Mouse (Mus musculus) ES-Bruce4 (cell line): Measurements from ENCODE around the gene Hnrnph3. TPM values are rescaled to one million over a fixed set of nuclear protein-coding genes. Genes with fewer than 3 reads are reported as not detected.

Source experiments
- H3K27ac ChIP-seq: 2 replicates; pipeline ENCODE4 v1.5.1; 2012; ENCODE audit warnings: low read length, inconsistent platforms; ENCODE audit not compliant: insufficient read depth
- H3K27me3 ChIP-seq: 2 replicates; pipeline ENCODE4 v1.6.1; 2012; ENCODE audit warnings: mild to moderate bottlenecking, low read length, inconsistent platforms; ENCODE audit not compliant: control insufficient read depth, poor library complexity, insufficient read depth, severe bottlenecking
- H3K36me3 ChIP-seq: 2 replicates; pipeline ENCODE4 v1.6.1; 2012; ENCODE audit warnings: inconsistent platforms, mild to moderate bottlenecking, low read length, moderate library complexity; ENCODE audit not compliant: control insufficient read depth, poor library complexity, insufficient read depth, severe bottlenecking
- H3K4me1 ChIP-seq: one replicate; pipeline ENCODE4 v1.8.1; 2011; ENCODE audit warnings: low read length; ENCODE audit not compliant: control insufficient read depth, insufficient read depth
- H3K4me3 ChIP-seq: 2 replicates; pipeline ENCODE4 v1.5.1; 2011; ENCODE audit warnings: low read depth, mild to moderate bottlenecking, low read length
- H3K9ac ChIP-seq: 2 replicates; pipeline ENCODE4 v1.6.1; 2012; ENCODE audit warnings: low read depth, mild to moderate bottlenecking, inconsistent platforms; ENCODE audit not compliant: poor library complexity, severe bottlenecking
- H3K9me3 ChIP-seq: replicated peaks from 2 replicates; pipeline ENCODE4 v1.6.1; 2012; ENCODE audit warnings: mild to moderate bottlenecking, low read length, inconsistent platforms; ENCODE audit not compliant: control insufficient read depth, poor library complexity, insufficient read depth, severe bottlenecking
- CTCF ChIP-seq: IDR thresholded peaks from one replicate; pipeline ENCODE4 v1.8.1; 2011; ENCODE audit warnings: low read depth, low read length
- EP300 ChIP-seq: IDR thresholded peaks from 2 replicates; pipeline ENCODE4 v1.6.1; 2011; ENCODE audit warnings: low read depth, low read length; ENCODE audit not compliant: insufficient read depth
- POLR2A ChIP-seq: IDR thresholded peaks from one replicate; pipeline ENCODE4 v1.8.1; 2011; ENCODE audit warnings: low read length; ENCODE audit not compliant: insufficient read depth
- polyA plus RNA-seq: library from polyadenylated mRNA; stranded (reverse); fragments of >200 nt; gene quantifications from 2 replicates; pipeline ENCODE4 v1.2.4, GENCODE M21; 2011; ENCODE audit warnings: low read depth; ENCODE audit not compliant: missing spikeins, insufficient read depth, insufficient read length

Hnrnph3 gene
- polyA plus RNA-seq, 1 experiment: 135 TPM

GRCm38 (mm10) chr10:63053007-63053406, 29.0 kb upstream of the Hnrnph3 start:
- Histone ChIP-seq H3K27me3 (no peaks in the 10 kb centered on the region), H3K4me1 (no peaks in the 10 kb centered on the region), H3K9me3 (no peaks in the 10 kb centered on the region), H3K27ac (no peak overlapping the region), H3K36me3 (no peaks in the 10 kb centered on the region), H3K4me3 (no peak overlapping the region), H3K9ac (no peak overlapping the region)
- no peak for TF ChIP-seq EP300
- TF ChIP-seq POLR2A: no peak
- TF ChIP-seq CTCF: no peak

- Histone ChIP-seq H3K4me1 (no peaks in the 10 kb centered on the region), H3K9me3 (no peaks in the 10 kb centered on the region), H3K27ac (no peak overlapping the region), H3K9ac (no peak overlapping the region), H3K36me3 (no peaks in the 10 kb centered on the region), H3K4me3 (no peak overlapping the region), H3K27me3 (no peaks in the 10 kb centered on the region)
- TF ChIP-seq CTCF (no peak), POLR2A (no peak), EP300 (no peak)
These were observed 28.0 kb upstream of the Hnrnph3 start for GRCm38 (mm10) chr10:63052011-63052410.

- no peak for TF ChIP-seq CTCF
- TF ChIP-seq POLR2A: no peak
- no peak for TF ChIP-seq EP300
- no peaks in the 10 kb centered on the region for H3K27me3 ChIP-seq
- no peak overlapping the region for H3K27ac ChIP-seq
- no peaks in the 10 kb centered on the region for H3K4me1 ChIP-seq
- no peak overlapping the region for H3K4me3 ChIP-seq
- no peaks in the 10 kb centered on the region for H3K36me3 ChIP-seq
- H3K9me3 ChIP-seq: no peaks in the 10 kb centered on the region
- no peak overlapping the region for H3K9ac ChIP-seq
These were observed 27.2 kb upstream of the Hnrnph3 start for GRCm38 (mm10) chr10:63051267-63051666.

GRCm38 (mm10) chr10:63049106-63049505, 25.1 kb upstream of the Hnrnph3 start:
- Histone ChIP-seq H3K4me3 (no peak overlapping the region), H3K27ac (0 out of 2 replicates have a peak overlapping the region, but pooled peaks have one; percentile 29), H3K4me1 (no peaks in the 10 kb centered on the region), H3K9ac (no peak overlapping the region), H3K36me3 (no peaks in the 10 kb centered on the region), H3K9me3 (no peaks in the 10 kb centered on the region), H3K27me3 (no peaks in the 10 kb centered on the region)
- TF ChIP-seq EP300: no peak
- TF ChIP-seq CTCF: no peak
- no peak for TF ChIP-seq POLR2A

GRCm38 (mm10) chr10:63047751-63048150, 23.7 kb upstream of the Hnrnph3 start:
- H3K36me3 ChIP-seq: no peaks in the 10 kb centered on the region
- H3K27ac ChIP-seq: no peak overlapping the region

GRCm38 (mm10) chr10:63043154-63043553, 19.1 kb upstream of the Hnrnph3 start:
- no peaks in the 10 kb centered on the region for H3K4me1 ChIP-seq
- TF ChIP-seq CTCF (no peak), EP300 (no peak), POLR2A (no peak)

More at GRCm38 (mm10) chr10:63047751-63048150, 23.7 kb upstream of the Hnrnph3 start:
- Histone ChIP-seq H3K9ac (no peak overlapping the region), H3K9me3 (no peaks in the 10 kb centered on the region), H3K27me3 (no peaks in the 10 kb centered on the region), H3K4me1 (no peaks in the 10 kb centered on the region), H3K4me3 (no peak overlapping the region)
- TF ChIP-seq CTCF: no peak
- TF ChIP-seq EP300: no peak
- no peak for TF ChIP-seq POLR2A

More at GRCm38 (mm10) chr10:63043154-63043553, 19.1 kb upstream of the Hnrnph3 start:
- Histone ChIP-seq H3K4me3 (no peak overlapping the region), H3K27ac (no peak overlapping the region), H3K36me3 (no peaks in the 10 kb centered on the region), H3K9me3 (no peaks in the 10 kb centered on the region), H3K27me3 (no peaks in the 10 kb centered on the region), H3K9ac (no peak overlapping the region)
